Mouse (Mus musculus): Measurements from ENCODE around the gene Glra2.
"Not testable (repeated sequence)": the region's sequence is repeated elsewhere in the genome, so short reads cannot be mapped to it uniquely, and the experiment has no call there.

Gene Glra2

DNA sequence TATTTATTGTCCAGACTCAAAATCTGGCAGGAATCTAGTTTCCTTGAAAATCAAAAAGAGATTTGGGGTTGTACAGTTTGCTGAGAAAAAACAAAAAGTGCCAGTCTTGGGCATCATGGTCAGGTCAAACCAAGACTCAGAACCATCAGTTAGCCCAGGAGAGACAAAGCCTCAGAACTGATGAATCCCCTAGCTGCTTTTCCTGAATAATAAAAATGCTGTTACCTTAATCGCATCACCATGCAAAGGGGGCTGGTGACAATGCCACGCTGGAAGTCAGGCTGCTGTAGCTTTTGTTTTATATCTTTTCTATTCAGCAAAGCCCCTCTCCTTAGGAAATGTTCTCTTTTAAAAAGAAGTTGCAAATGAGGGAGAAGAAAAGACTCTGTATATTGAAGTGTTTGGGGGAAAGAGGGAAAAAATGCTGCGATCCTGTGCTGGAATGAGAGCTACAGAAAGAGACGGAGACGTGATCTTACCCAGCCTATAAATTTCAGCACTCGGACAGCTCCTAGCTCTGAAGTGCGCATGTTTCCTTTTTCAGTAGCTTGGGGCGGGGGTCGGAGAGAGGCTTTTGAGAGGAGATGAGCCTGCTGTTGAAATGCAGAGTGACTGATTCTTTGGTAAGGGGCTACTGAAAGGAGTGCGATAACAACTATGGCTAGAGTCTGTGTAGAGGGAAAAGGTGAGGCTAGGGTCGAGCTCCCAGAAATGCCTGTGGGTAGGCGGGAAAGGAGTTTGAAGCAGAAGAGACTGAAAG, at the start of gene Glra2:
Gene Glra2 (minus strand): TSS at position 455 of the 760 bp plus-strand sequence.
- DNase-seq (ENCODE audit: low read depth, low spot score), result peak; percentile 70

DNA sequence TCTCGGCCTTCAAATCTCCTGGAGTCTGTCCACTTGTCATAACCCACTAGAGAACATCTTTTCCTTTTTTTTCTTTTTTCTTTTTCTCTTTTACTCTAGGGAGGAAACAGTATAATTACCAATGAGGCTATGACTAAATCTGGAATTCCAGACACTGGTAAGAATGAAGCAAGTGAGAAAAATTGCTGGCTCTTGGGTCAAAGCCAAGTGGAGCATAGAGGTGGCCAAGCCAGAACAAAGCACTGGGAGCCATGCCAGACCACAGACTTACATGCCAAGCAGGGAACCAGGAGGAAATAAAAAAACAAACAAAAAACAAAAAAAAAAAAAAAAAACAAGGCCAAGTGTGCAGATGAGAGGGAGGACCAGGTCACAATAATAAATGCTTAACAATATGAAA, 35.6 kb upstream of the Glra2 start:
- no peak for DNase-seq (ENCODE audit: low read depth, low spot score)

DNA sequence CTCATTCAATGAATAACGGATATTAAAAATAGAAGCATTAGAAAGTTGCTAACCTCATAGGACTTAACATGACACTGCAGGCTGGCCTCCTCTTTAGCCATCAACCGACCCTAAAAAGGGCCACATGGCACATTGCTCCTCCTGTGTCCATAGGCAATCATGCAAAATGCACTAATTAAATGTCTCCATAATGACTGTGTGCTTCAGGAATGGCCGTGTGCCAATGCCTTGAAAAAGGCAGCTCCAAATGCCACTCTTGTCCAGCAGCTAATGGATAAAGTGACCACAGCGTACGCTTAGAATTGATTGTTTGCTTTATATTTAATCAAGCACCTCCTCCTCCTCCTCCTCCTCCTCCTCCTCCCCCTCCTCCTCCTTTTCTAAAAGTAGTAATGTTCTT, 17.4 kb upstream of the Glra2 start:
- no peak for DNase-seq (ENCODE audit: low read depth, low spot score)

DNA sequence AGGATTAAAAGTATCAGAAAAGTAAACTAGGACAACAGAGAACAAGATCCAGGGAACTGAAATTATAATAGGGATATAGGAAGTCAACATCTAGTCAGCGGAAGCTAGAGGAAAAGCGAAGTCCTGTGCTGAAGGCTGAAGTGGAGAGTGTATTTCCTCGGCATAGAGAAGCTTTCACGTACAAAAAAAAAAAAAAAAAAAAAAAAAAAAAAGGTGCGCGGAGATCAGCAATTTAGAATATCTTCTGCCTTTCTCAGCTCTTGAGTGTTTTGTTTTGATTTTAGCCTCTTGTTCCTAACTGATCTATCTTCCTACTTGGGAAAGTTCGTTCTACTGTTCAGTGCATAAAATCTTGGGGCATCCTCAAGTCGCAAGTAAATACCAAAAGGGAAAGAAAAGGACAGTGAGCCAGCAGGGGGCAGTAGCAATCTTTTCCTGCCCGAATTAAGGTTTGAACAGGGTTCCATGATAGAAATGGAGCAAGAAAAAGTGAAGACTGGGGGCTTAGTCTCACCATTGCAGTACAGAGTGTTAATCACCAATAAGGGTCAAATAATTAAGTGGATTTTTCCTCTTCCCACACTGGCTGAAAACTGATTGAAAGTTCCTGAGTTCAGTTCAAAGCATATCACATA, 623 bp upstream of the Glra2 start:
- peak; percentile 30 for DNase-seq (ENCODE audit: low read depth, low spot score)

DNA sequence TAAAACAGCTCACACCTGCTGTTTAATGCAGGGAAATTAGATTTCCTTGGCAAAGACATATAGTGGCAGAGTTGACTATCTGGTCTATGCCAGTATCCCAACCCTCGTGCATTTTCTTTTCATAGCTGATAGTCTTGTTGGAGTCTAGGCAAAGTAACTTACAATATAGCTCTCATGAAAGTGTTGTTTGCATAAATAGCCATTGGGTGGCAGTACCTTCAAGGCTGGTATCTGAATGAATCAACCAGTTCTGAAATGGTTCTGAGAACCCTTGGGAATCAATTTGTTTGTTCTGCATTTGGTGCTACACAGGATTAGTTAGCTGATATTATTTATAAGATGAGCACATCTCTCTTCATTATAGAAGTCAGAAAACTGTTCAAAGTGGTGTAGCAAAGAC, 133.6 kb downstream of the Glra2 start:
- DNase-seq (ENCODE audit: low read depth, low spot score), result no peak

DNA sequence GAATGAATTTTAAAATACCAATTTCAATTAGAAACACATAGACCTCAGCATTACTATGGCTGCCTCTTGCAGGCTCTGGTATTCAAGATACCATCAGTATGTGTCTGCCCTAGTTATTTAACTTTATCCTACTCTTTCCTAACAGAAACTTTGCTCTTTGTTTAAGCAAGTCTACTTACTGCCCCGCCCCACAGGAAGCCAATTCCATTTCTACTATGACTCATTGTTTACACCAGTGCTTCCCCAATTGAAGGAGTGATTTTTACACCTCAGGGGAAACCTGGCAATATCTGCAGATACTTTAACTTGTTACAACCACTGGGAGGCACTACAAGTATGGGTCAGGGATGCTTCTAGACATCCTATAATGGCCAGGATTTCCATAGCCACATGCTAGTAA, 136.0 kb downstream of the Glra2 start:
- no peak for DNase-seq (ENCODE audit: low read depth, low spot score)

DNA sequence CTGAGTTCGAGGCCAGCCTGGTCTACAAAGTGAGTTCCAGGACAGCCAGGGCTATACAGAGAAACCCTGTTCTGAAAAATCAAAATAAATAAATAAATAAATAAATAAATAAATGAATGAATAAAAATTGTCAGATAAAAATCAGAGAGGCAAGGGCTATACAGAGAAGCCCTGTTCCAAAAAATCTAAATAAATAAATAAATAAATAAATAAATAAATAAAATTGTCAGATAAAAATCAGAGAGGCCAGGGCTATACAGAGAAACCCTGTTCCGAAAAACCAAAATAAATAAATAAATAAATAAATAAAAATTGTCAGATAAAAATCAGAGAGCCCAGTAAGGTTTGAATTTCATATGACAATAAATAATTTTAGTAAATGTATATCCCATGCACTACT, 144.2 kb downstream of the Glra2 start:
- not testable (repeated sequence) for DNase-seq (ENCODE audit: low read depth, low spot score)

DNA sequence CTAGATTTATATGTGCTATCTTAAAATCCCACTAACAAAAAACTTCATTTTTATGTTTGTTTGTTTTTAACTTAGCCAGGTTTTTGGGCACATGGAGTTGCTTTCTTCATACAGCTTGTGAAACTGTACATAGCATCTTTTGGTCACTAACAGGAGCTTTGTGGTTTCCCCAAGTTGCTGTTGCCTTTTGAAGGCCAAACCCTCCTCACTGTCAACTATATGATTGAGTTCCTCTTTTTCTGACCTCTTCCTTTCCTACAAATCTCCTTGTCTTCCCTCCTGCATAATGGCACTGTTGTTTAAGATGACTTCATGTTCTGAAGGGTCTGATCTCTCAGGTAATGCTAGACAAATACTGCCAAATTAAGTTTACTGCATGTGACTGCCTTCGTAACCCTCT, 170.6 kb downstream of the Glra2 start:
- DNase-seq (ENCODE audit: low read depth, low spot score), result no peak

DNA sequence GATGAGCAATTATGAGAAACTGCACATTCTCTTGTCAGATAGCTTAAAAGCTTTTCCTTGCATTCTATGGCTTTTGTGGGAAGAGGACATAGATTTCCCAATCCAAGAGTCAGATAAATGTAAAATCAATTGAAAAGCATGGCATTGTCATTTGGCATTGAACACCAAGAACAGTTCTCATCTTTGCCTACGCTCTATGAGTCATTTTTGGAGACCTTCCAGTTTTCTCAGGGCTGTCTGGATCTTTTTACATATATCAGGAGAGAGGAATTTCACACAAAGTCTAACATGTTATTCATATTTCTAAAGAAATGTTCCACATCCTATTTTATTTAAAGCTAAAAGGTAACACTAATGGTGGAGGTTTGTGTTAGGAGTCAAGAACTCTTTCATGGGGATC, 223.0 kb downstream of the Glra2 start:
- no peak for DNase-seq (ENCODE audit: low read depth, low spot score)
